Comparison of ENCODE assay signal across 8 mouse cellular contexts in the genomic region with DNA sequence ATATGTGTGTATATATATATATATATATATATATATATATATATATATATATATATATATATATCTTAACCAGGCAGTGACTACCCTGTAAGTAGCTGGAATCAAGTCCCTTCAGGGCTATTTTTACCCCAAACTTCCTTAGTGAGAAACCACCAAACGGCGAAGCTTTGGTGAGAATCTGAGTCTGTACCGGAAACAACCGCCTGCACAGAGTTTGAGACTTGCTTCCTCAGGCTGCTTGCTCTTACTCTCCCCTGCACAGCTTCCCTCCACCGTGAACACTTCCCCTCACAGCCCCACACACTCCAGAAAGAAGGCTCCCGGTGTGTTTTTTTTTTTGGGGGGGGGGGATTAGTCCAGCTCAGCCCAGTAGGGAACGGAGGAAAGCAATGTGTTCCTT.
DNase-seq lines count a peak whose midpoint lies in the region; ATAC-seq lines count a peak whose summit lies in the region.

No protein-coding gene starts in this region.

- no peaks in the 10 kb centered on the region for H3K27me3 ChIP-seq in hindbrain, embryonic 12.5 days

- peak; percentile 55 for ATAC-seq in common myeloid progenitor, adult 5-6 weeks (replicated peaks; ENCODE audit: low read depth, poor library complexity, severe bottlenecking)
- ATAC-seq in hindbrain, embryonic 12.5 days (ENCODE audit: low FRiP score) = no peak

- H3K36me3 ChIP-seq in hindbrain, embryonic 12.5 days = no peaks in the 10 kb centered on the region

- no peaks in the 10 kb centered on the region for H3K9me3 ChIP-seq in hindbrain, embryonic 12.5 days (replicated peaks)

- H3K27ac ChIP-seq in hindbrain, embryonic 12.5 days = 0 out of 2 replicates have a peak overlapping the region, but pooled peaks have one; percentile 7

- WGBS in hindbrain, embryonic 12.5 days = 74% methylated on average over 7 of the region's 7 CpGs

- peak overlapping the region; percentile 97 for H3K4me2 ChIP-seq in hindbrain, embryonic 12.5 days (replicated peaks)

- peak; percentile 49 for DNase-seq in kidney, postnatal 10 days
- no peak for DNase-seq in kidney, adult 11 months
- peak; percentile 68 for DNase-seq in naive thymus-derived CD4-positive, alpha-beta T cell, adult 2 months (ENCODE audit: low read depth)
- DNase-seq in embryo, embryonic 9.5 days (ENCODE audit: extremely low spot score) = no peak
- DNase-seq in Muller cell, postnatal 12 days (ENCODE audit: inconsistent ontology term) = no peak
- no peak for DNase-seq in adrenal gland, adult 8-10 months

- H3K4me3 ChIP-seq in hindbrain, embryonic 12.5 days = no peak overlapping the region

- H3K4me1 ChIP-seq in hindbrain, embryonic 12.5 days = peaks cover 90% of the 10 kb centered on the region

- H3K9ac ChIP-seq in hindbrain, embryonic 12.5 days = peak overlapping the region; percentile 45; the same call in 1 of the 2 replicates

Comparison
In these comparisons a context has a peak if more than half of its experiments do, and no peak if none do; other contexts are left out.
1. DNase-seq: peak in kidney, postnatal 10 days (single experiment) and naive thymus-derived CD4-positive, alpha-beta T cell, adult 2 months (single experiment); none in kidney, adult 11 months (single experiment), embryo, embryonic 9.5 days (single experiment), Muller cell, postnatal 12 days (single experiment) and adrenal gland, adult 8-10 months (single experiment).